Mouse (Mus musculus): ENCODE data around the gene Plcl2. TPM values are rescaled to one million over a fixed set of nuclear protein-coding genes. Genes with fewer than 3 reads are reported as not detected.

The Plcl2 gene
- polyA plus RNA-seq, 1 experiment from 2014 or later = 5.9 TPM

- no peak for ATAC-seq (ENCODE audit: insufficient number of reproducible peaks, insufficient read depth, low FRiP score, low read depth)
- H3K4me1 ChIP-seq (ENCODE audit: control insufficient read depth, insufficient read depth, low read length) = no peaks in the 10 kb centered on the region
- H3K4me3 ChIP-seq (ENCODE audit: low read depth, low read length) = no peak overlapping the region
- no peak overlapping the region for H3K27ac ChIP-seq (ENCODE audit: low read length)
- no peaks in the 10 kb centered on the region for H3K36me3 ChIP-seq (ENCODE audit: control insufficient read depth, insufficient read depth, low read length)
- H3K9me3 ChIP-seq (ENCODE audit: control insufficient read depth, low read depth, low read length) = no peaks in the 10 kb centered on the region
- H3K4me2 ChIP-seq (replicated peaks; ENCODE audit: low read depth, low read length) = no peak overlapping the region
- H3K9ac ChIP-seq (replicated peaks; ENCODE audit: low read depth, low read length) = no peak overlapping the region
- WGBS = 48% methylated on average over 7 of the region's 7 CpGs
- no peaks in the 10 kb centered on the region for H3K27me3 ChIP-seq (ENCODE audit: control insufficient read depth, insufficient read depth, low read length)
Measured at GRCm38 (mm10) chr17:50480867-50481266, 28.3 kb upstream of the Plcl2 start.

GRCm38 (mm10) chr17:50483700-50484099, 25.5 kb upstream of the Plcl2 start:
- WGBS = 82% methylated on average over 7 of the region's 7 CpGs
- H3K4me3 ChIP-seq (ENCODE audit: low read depth, low read length) = no peak overlapping the region
- H3K27ac ChIP-seq (ENCODE audit: low read length) = no peak overlapping the region
- no peaks in the 10 kb centered on the region for H3K9me3 ChIP-seq (ENCODE audit: control insufficient read depth, low read depth, low read length)
- no peak for ATAC-seq (ENCODE audit: insufficient number of reproducible peaks, insufficient read depth, low FRiP score, low read depth)
- H3K9ac ChIP-seq (replicated peaks; ENCODE audit: low read depth, low read length) = no peak overlapping the region
- no peaks in the 10 kb centered on the region for H3K4me1 ChIP-seq (ENCODE audit: control insufficient read depth, insufficient read depth, low read length)
- no peak overlapping the region for H3K4me2 ChIP-seq (replicated peaks; ENCODE audit: low read depth, low read length)
- H3K27me3 ChIP-seq (ENCODE audit: control insufficient read depth, insufficient read depth, low read length) = no peaks in the 10 kb centered on the region
- H3K36me3 ChIP-seq (ENCODE audit: control insufficient read depth, insufficient read depth, low read length) = no peaks in the 10 kb centered on the region

GRCm38 (mm10) chr17:50484981-50485380, 24.2 kb upstream of the Plcl2 start:
- Histone ChIP-seq H3K27ac (ENCODE audit: low read length) (no peak overlapping the region), H3K4me3 (ENCODE audit: low read depth, low read length) (no peak overlapping the region), H3K9me3 (ENCODE audit: control insufficient read depth, low read depth, low read length) (no peaks in the 10 kb centered on the region), H3K36me3 (ENCODE audit: control insufficient read depth, insufficient read depth, low read length) (no peaks in the 10 kb centered on the region), H3K4me2 (replicated peaks; ENCODE audit: low read depth, low read length) (no peak overlapping the region), H3K27me3 (ENCODE audit: control insufficient read depth, insufficient read depth, low read length) (no peaks in the 10 kb centered on the region), H3K9ac (replicated peaks; ENCODE audit: low read depth, low read length) (no peak overlapping the region), H3K4me1 (ENCODE audit: control insufficient read depth, insufficient read depth, low read length) (no peaks in the 10 kb centered on the region)
- WGBS = 78% methylated on average over 5 of the region's 5 CpGs
- ATAC-seq (ENCODE audit: insufficient number of reproducible peaks, insufficient read depth, low FRiP score, low read depth) = no peak

- Histone ChIP-seq H3K27me3 (ENCODE audit: control insufficient read depth, insufficient read depth, low read length) (no peaks in the 10 kb centered on the region), H3K4me3 (ENCODE audit: low read depth, low read length) (no peak overlapping the region), H3K27ac (ENCODE audit: low read length) (no peak overlapping the region), H3K4me1 (ENCODE audit: control insufficient read depth, insufficient read depth, low read length) (no peaks in the 10 kb centered on the region), H3K9me3 (ENCODE audit: control insufficient read depth, low read depth, low read length) (no peaks in the 10 kb centered on the region), H3K9ac (replicated peaks; ENCODE audit: low read depth, low read length) (no peak overlapping the region), H3K36me3 (ENCODE audit: control insufficient read depth, insufficient read depth, low read length) (no peaks in the 10 kb centered on the region), H3K4me2 (replicated peaks; ENCODE audit: low read depth, low read length) (no peak overlapping the region)
- no peak for ATAC-seq (ENCODE audit: insufficient number of reproducible peaks, insufficient read depth, low FRiP score, low read depth)
- 84% methylated on average over 1 of the region's 1 CpGs for WGBS
Measured at GRCm38 (mm10) chr17:50487058-50487618, 22.1 kb upstream of the Plcl2 start.

GRCm38 (mm10) chr17:50487670-50488069, 21.5 kb upstream of the Plcl2 start:
- H3K27ac ChIP-seq (ENCODE audit: low read length) = no peak overlapping the region
- H3K9me3 ChIP-seq (ENCODE audit: control insufficient read depth, low read depth, low read length) = no peaks in the 10 kb centered on the region
- no peak overlapping the region for H3K4me2 ChIP-seq (replicated peaks; ENCODE audit: low read depth, low read length)
- H3K4me3 ChIP-seq (ENCODE audit: low read depth, low read length) = no peak overlapping the region
- no peaks in the 10 kb centered on the region for H3K27me3 ChIP-seq (ENCODE audit: control insufficient read depth, insufficient read depth, low read length)
- no peak for ATAC-seq (ENCODE audit: insufficient number of reproducible peaks, insufficient read depth, low FRiP score, low read depth)
- no peaks in the 10 kb centered on the region for H3K4me1 ChIP-seq (ENCODE audit: control insufficient read depth, insufficient read depth, low read length)
- no peak overlapping the region for H3K9ac ChIP-seq (replicated peaks; ENCODE audit: low read depth, low read length)
- 53% methylated on average over 3 of the region's 3 CpGs for WGBS
- no peaks in the 10 kb centered on the region for H3K36me3 ChIP-seq (ENCODE audit: control insufficient read depth, insufficient read depth, low read length)

GRCm38 (mm10) chr17:50488406-50488805, 20.8 kb upstream of the Plcl2 start:
- Histone ChIP-seq H3K36me3 (ENCODE audit: control insufficient read depth, insufficient read depth, low read length) (no peaks in the 10 kb centered on the region), H3K4me2 (replicated peaks; ENCODE audit: low read depth, low read length) (no peak overlapping the region), H3K4me3 (ENCODE audit: low read depth, low read length) (no peak overlapping the region), H3K9ac (replicated peaks; ENCODE audit: low read depth, low read length) (no peak overlapping the region), H3K27ac (ENCODE audit: low read length) (no peak overlapping the region), H3K4me1 (ENCODE audit: control insufficient read depth, insufficient read depth, low read length) (no peaks in the 10 kb centered on the region), H3K27me3 (ENCODE audit: control insufficient read depth, insufficient read depth, low read length) (no peaks in the 10 kb centered on the region), H3K9me3 (ENCODE audit: control insufficient read depth, low read depth, low read length) (no peaks in the 10 kb centered on the region)
- 87% methylated on average over 3 of the region's 3 CpGs for WGBS
- ATAC-seq (ENCODE audit: insufficient number of reproducible peaks, insufficient read depth, low FRiP score, low read depth) = no peak

GRCm38 (mm10) chr17:50488895-50489294, 20.3 kb upstream of the Plcl2 start:
- no peaks in the 10 kb centered on the region for H3K9me3 ChIP-seq (ENCODE audit: control insufficient read depth, low read depth, low read length)
- no peaks in the 10 kb centered on the region for H3K4me1 ChIP-seq (ENCODE audit: control insufficient read depth, insufficient read depth, low read length)
- H3K4me2 ChIP-seq (replicated peaks; ENCODE audit: low read depth, low read length) = no peak overlapping the region
- WGBS = 89% methylated on average over 2 of the region's 2 CpGs
- H3K4me3 ChIP-seq (ENCODE audit: low read depth, low read length) = no peak overlapping the region
- H3K27me3 ChIP-seq (ENCODE audit: control insufficient read depth, insufficient read depth, low read length) = no peaks in the 10 kb centered on the region
- no peak overlapping the region for H3K9ac ChIP-seq (replicated peaks; ENCODE audit: low read depth, low read length)
- H3K27ac ChIP-seq (ENCODE audit: low read length) = no peak overlapping the region
- H3K36me3 ChIP-seq (ENCODE audit: control insufficient read depth, insufficient read depth, low read length) = no peaks in the 10 kb centered on the region
- no peak for ATAC-seq (ENCODE audit: insufficient number of reproducible peaks, insufficient read depth, low FRiP score, low read depth)

- H3K9me3 ChIP-seq (ENCODE audit: control insufficient read depth, low read depth, low read length) = no peaks in the 10 kb centered on the region
- 86% methylated on average over 11 of the region's 11 CpGs for WGBS
- H3K4me1 ChIP-seq (ENCODE audit: control insufficient read depth, insufficient read depth, low read length) = no peaks in the 10 kb centered on the region
- no peaks in the 10 kb centered on the region for H3K36me3 ChIP-seq (ENCODE audit: control insufficient read depth, insufficient read depth, low read length)
- ATAC-seq (ENCODE audit: insufficient number of reproducible peaks, insufficient read depth, low FRiP score, low read depth) = no peak
- no peak overlapping the region for H3K4me2 ChIP-seq (replicated peaks; ENCODE audit: low read depth, low read length)
- no peak overlapping the region for H3K27ac ChIP-seq (ENCODE audit: low read length)
- no peak overlapping the region for H3K9ac ChIP-seq (replicated peaks; ENCODE audit: low read depth, low read length)
- H3K4me3 ChIP-seq (ENCODE audit: low read depth, low read length) = no peak overlapping the region
- no peaks in the 10 kb centered on the region for H3K27me3 ChIP-seq (ENCODE audit: control insufficient read depth, insufficient read depth, low read length)
Measured at GRCm38 (mm10) chr17:50490644-50491430, 18.4 kb upstream of the Plcl2 start.

GRCm38 (mm10) chr17:50491496-50491895, 17.7 kb upstream of the Plcl2 start:
- Histone ChIP-seq H3K27me3 (ENCODE audit: control insufficient read depth, insufficient read depth, low read length) (no peaks in the 10 kb centered on the region), H3K4me2 (replicated peaks; ENCODE audit: low read depth, low read length) (no peak overlapping the region), H3K4me3 (ENCODE audit: low read depth, low read length) (no peak overlapping the region), H3K36me3 (ENCODE audit: control insufficient read depth, insufficient read depth, low read length) (no peaks in the 10 kb centered on the region), H3K9ac (replicated peaks; ENCODE audit: low read depth, low read length) (no peak overlapping the region), H3K9me3 (ENCODE audit: control insufficient read depth, low read depth, low read length) (no peaks in the 10 kb centered on the region), H3K4me1 (ENCODE audit: control insufficient read depth, insufficient read depth, low read length) (no peaks in the 10 kb centered on the region), H3K27ac (ENCODE audit: low read length) (no peak overlapping the region)
- ATAC-seq (ENCODE audit: insufficient number of reproducible peaks, insufficient read depth, low FRiP score, low read depth) = no peak
- WGBS = 86% methylated on average over 3 of the region's 3 CpGs

Measured in stomach, embryonic 14.5 days (tissue).